Mouse (Mus musculus) MEL (cell line): ENCODE data around the gene Olfr1318. TPM values are rescaled to one million over a fixed set of nuclear protein-coding genes. Genes with fewer than 3 reads are reported as not detected.

ENCODE experiments used
- polyA plus RNA-seq, 2 experiments: library from polyadenylated mRNA; stranded (reverse) in 1 of 2; unstranded in 1 of 2; fragments of >175 nt in 1 of 2; fragments of >200 nt in 1 of 2; gene quantifications; 2 replicates each; pipeline versions ENCODE4 v1.2.1 to v1.2.4; 2012; ENCODE audit warnings: low replicate concordance in 2 of 2, low read depth in 1 of 2; ENCODE audit not compliant: insufficient read length in 2 of 2, insufficient read depth in 1 of 2, missing spikeins in 1 of 2
- total RNA-seq: library from RNA; depleted of rRNA; stranded (reverse); fragments of 300-350 nt; gene quantifications from 2 replicates; pipeline ENCODE4 v1.2.3, GENCODE M21; 2012; rRNA removed

Gene Olfr1318
- total and polyA plus RNA-seq, 3 experiments, result not detected

Other genes starting within 250 kb of the Olfr1318 start
- not detected in 2 replicates for gene Olfr1306, start 237.9 kb upstream of the Olfr1318 start, total RNA-seq
- gene Olfr1306, start 237.9 kb upstream of the Olfr1318 start, polyA plus RNA-seq, result not detected
- not detected in 2 replicates for gene Olfr1307, start 204.8 kb upstream of the Olfr1318 start, total RNA-seq
- under 1 TPM in 1 of 2 experiments, not detected in 1; under 0.01 TPM for gene Olfr1307, start 204.8 kb upstream of the Olfr1318 start, polyA plus RNA-seq
- gene Olfr1308, start 189.3 kb upstream of the Olfr1318 start, total RNA-seq, result not detected in 2 replicates
- not detected for gene Olfr1308, start 189.3 kb upstream of the Olfr1318 start, polyA plus RNA-seq
- not detected in 2 replicates for gene Olfr1309, start 163.9 kb upstream of the Olfr1318 start, total RNA-seq
- not detected for gene Olfr1309, start 163.9 kb upstream of the Olfr1318 start, polyA plus RNA-seq
- gene Olfr1310, start 141.5 kb upstream of the Olfr1318 start, total RNA-seq, result not detected in 2 replicates
- not detected for gene Olfr1310, start 141.5 kb upstream of the Olfr1318 start, polyA plus RNA-seq
- gene Olfr1311, start 129.8 kb upstream of the Olfr1318 start, total RNA-seq, result not detected in 2 replicates
- not detected for gene Olfr1311, start 129.8 kb upstream of the Olfr1318 start, polyA plus RNA-seq
- not detected in 2 replicates for gene Olfr1312, start 104.0 kb upstream of the Olfr1318 start, total RNA-seq
- gene Olfr1312, start 104.0 kb upstream of the Olfr1318 start, polyA plus RNA-seq, result not detected
- not detected in 2 replicates for gene Olfr1313, start 76.4 kb upstream of the Olfr1318 start, total RNA-seq
- gene Olfr1313, start 76.4 kb upstream of the Olfr1318 start, polyA plus RNA-seq, result not detected
- gene Olfr1314, start 57.4 kb upstream of the Olfr1318 start, total RNA-seq, result not detected in 2 replicates
- not detected for gene Olfr1314, start 57.4 kb upstream of the Olfr1318 start, polyA plus RNA-seq
- gene Olfr1315-ps1, start 38.8 kb upstream of the Olfr1318 start, total RNA-seq, result not detected in 2 replicates
- gene Olfr1315-ps1, start 38.8 kb upstream of the Olfr1318 start, polyA plus RNA-seq, result not detected
- gene Olfr1316, start 19.2 kb upstream of the Olfr1318 start, total RNA-seq, result not detected in 2 replicates
- gene Olfr1316, start 19.2 kb upstream of the Olfr1318 start, polyA plus RNA-seq, result not detected
- not detected in 2 replicates for gene Olfr1317, start 13.9 kb upstream of the Olfr1318 start, total RNA-seq
- gene Olfr1317, start 13.9 kb upstream of the Olfr1318 start, polyA plus RNA-seq, result not detected
- gene Lpcat4, start 85.3 kb downstream of the Olfr1318 start, total RNA-seq, result 11.7 and 13.9 TPM in 2 replicates
- gene Lpcat4, start 85.3 kb downstream of the Olfr1318 start, polyA plus RNA-seq, result 10 to 100 TPM in 1 of 2 experiments, not detected in 1; 69.9 TPM
- 0.04 TPM in 1 of 2 replicates, not detected in the other for gene Nutm1, start 105.1 kb downstream of the Olfr1318 start, total RNA-seq
- gene Nutm1, start 105.1 kb downstream of the Olfr1318 start, polyA plus RNA-seq, result under 1 TPM in 1 of 2 experiments, not detected in 1; 0.13 TPM
- gene Nop10, start 107.7 kb downstream of the Olfr1318 start, total RNA-seq, result 275 and 283 TPM in 2 replicates
- gene Nop10, start 107.7 kb downstream of the Olfr1318 start, polyA plus RNA-seq, result 100 to 1,000 TPM in 1 of 2 experiments, not detected in 1; 253 TPM
- gene Slc12a6, start 111.6 kb downstream of the Olfr1318 start, total RNA-seq, result 20.4 and 21.7 TPM in 2 replicates
- 10 to 100 TPM in 1 of 2 experiments, not detected in 1; 21.2 TPM for gene Slc12a6, start 111.6 kb downstream of the Olfr1318 start, polyA plus RNA-seq
- gene Gm21985, start 112.1 kb downstream of the Olfr1318 start, total RNA-seq, result 0.04 TPM in 1 of 2 replicates, not detected in the other
- not detected for gene Gm21985, start 112.1 kb downstream of the Olfr1318 start, polyA plus RNA-seq
- gene Emc4, start 213.8 kb downstream of the Olfr1318 start, total RNA-seq, result 163 and 201 TPM in 2 replicates
- gene Emc4, start 213.8 kb downstream of the Olfr1318 start, polyA plus RNA-seq, result 100 to 1,000 TPM in 1 of 2 experiments, not detected in 1; 171 TPM
- 16.6 and 16.7 TPM in 2 replicates for gene Katnbl1, start 225.0 kb downstream of the Olfr1318 start, total RNA-seq
- gene Katnbl1, start 225.0 kb downstream of the Olfr1318 start, polyA plus RNA-seq, result 10 to 100 TPM in 1 of 2 experiments, not detected in 1; 12.6 TPM